Mouse (Mus musculus) embryonic fibroblast, embryonic 13.5 days (primary cell): ENCODE data around the gene Evpl.

Experiments used
- CTCF ChIP-seq: IDR thresholded peaks from 2 replicates; pipeline ENCODE4 v1.5.1; 2011; ENCODE audit warnings: mild to moderate bottlenecking, control low read depth, low read length, moderate library complexity, borderline replicate concordance; ENCODE audit not compliant: insufficient read depth
- POLR2A ChIP-seq: IDR thresholded peaks from 2 replicates; pipeline ENCODE4 v1.6.1; 2011; ENCODE audit warnings: low read depth, mild to moderate bottlenecking, control low read depth, low read length, moderate library complexity

DNA sequence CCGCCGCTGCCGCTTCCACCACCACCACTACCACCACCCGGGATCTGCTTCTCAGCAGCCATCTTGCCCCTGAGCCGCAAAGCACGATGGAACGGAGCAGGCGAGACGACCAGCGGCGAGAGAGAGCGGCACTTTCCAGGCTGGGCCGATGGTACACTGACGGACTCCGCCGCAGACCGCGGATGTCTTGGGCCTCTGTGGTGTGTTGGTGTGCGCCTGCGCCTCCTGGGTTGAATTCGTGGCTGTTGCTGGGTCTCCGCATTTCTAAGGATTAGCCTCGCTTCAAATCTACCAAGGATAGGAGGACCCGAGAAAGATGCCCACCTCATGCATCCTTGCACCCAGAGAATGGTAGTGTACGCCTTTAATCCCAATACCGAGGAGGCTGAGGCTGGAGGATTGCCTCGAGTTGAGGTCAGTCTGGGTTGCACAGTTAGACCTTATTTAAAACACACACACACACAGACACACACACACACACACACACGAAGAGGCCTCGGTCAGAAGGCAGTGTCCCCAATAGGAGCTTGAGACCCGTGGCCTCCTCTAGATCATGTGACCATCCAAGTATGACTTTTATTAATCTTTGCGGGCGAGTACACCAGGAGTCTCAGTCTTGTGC, 36.3 kb upstream of the Evpl start, which contains the start of gene Srp68:
- TF ChIP-seq POLR2A, result peak; percentile 95
- TF ChIP-seq CTCF, result no peak
